Comparison of ENCODE assay signal across 15 mouse cellular contexts in genomic region chr4:136904767-136905539, GRCm38 (mm10). TPM values are rescaled to one million over a fixed set of nuclear protein-coding genes. Genes with fewer than 3 reads are reported as not detected.
A peak's percentile ranks its signal among the peaks of the same experiment; 100 is the strongest.
DNase-seq lines count a peak whose midpoint lies in the region; ATAC-seq and TF ChIP-seq lines count a peak whose summit lies in the region.
"Had no signal": no experiment of that assay in that cellular context is flagged by ENCODE, and none has a peak within 500 bp of the region (broad histone marks: within the 10 kb centered on the region; RNA-seq: fewer than 3 reads in every experiment).

No protein-coding gene starts in this region.

- H3K36me3 ChIP-seq in hindbrain, embryonic 13.5 days: no peaks in the 10 kb centered on the region
- H3K36me3 ChIP-seq in neural tube, embryonic 12.5 days: no peaks in the 10 kb centered on the region
- H3K36me3 ChIP-seq: limb, embryonic 12.5 days; lung, embryonic 15.5 days had no signal

- peak; percentile 24 for DNase-seq in embryo, embryonic 10.5 days (ENCODE audit: low spot score)
- no peak for DNase-seq in embryo, embryonic 10 days (ENCODE audit: low spot score)
- peak; percentile 89 for DNase-seq in brain, embryonic 14.5 days (ENCODE audit: low read depth)
- DNase-seq in spleen, postnatal 10 days (ENCODE audit: low spot score in 2 of 2): no peak
- no peak for DNase-seq in adrenal gland, postnatal 25 days
- DNase-seq in left cerebral cortex, adult 18-20 months (ENCODE audit: low spot score in 2 of 2): no peak
- DNase-seq: cerebellum, postnatal 36 days; gastrocnemius, postnatal 25 days; right cerebral cortex, postnatal 4 days had no signal

- peak overlapping the region; percentile 34 for H3K4me2 ChIP-seq in hindbrain, embryonic 13.5 days
- H3K4me2 ChIP-seq in neural tube, embryonic 12.5 days (replicated peaks): peak overlapping the region; percentile 40
- H3K4me2 ChIP-seq: limb, embryonic 12.5 days; lung, embryonic 15.5 days had no signal

- H3K4me3 ChIP-seq in hindbrain, embryonic 13.5 days: no peak overlapping the region
- no peak overlapping the region for H3K4me3 ChIP-seq in neural tube, embryonic 12.5 days
- H3K4me3 ChIP-seq: limb, embryonic 12.5 days; lung, embryonic 15.5 days had no signal

- H3K9me3 ChIP-seq in hindbrain, embryonic 13.5 days: no peaks in the 10 kb centered on the region
- H3K9me3 ChIP-seq in neural tube, embryonic 12.5 days: no peaks in the 10 kb centered on the region
- H3K9me3 ChIP-seq: limb, embryonic 12.5 days; lung, embryonic 15.5 days had no signal

- WGBS in hindbrain, embryonic 13.5 days: 2% methylated on average over 23 of the region's 23 CpGs
- WGBS in neural tube, embryonic 12.5 days: 2% methylated on average over 23 of the region's 23 CpGs

- H3K4me1 ChIP-seq in hindbrain, embryonic 13.5 days (replicated peaks): peaks cover 12% of the 10 kb centered on the region
- peaks cover 12% of the 10 kb centered on the region for H3K4me1 ChIP-seq in neural tube, embryonic 12.5 days
- H3K4me1 ChIP-seq: limb, embryonic 12.5 days; lung, embryonic 15.5 days had no signal

- H3K9ac ChIP-seq in hindbrain, embryonic 13.5 days: no peak overlapping the region
- no peak overlapping the region for H3K9ac ChIP-seq in neural tube, embryonic 12.5 days
- H3K9ac ChIP-seq: limb, embryonic 12.5 days; lung, embryonic 15.5 days had no signal

- ATAC-seq in hindbrain, embryonic 13.5 days (ENCODE audit: low FRiP score): peak; percentile 57
- ATAC-seq in neural tube, embryonic 12.5 days (ENCODE audit: low FRiP score, low read depth): no peak
- ATAC-seq: Patski had no signal

- H3K27me3 ChIP-seq in hindbrain, embryonic 13.5 days: peaks cover 73% of the 10 kb centered on the region
- peaks cover 41% of the 10 kb centered on the region for H3K27me3 ChIP-seq in neural tube, embryonic 12.5 days (replicated peaks)

- H3K27ac ChIP-seq in hindbrain, embryonic 13.5 days: no peak overlapping the region
- no peak overlapping the region for H3K27ac ChIP-seq in neural tube, embryonic 12.5 days
- H3K27ac ChIP-seq: limb, embryonic 12.5 days; lung, embryonic 15.5 days had no signal

- no peak for TF ChIP-seq CTCF in brain, embryonic 14.5 days (IDR thresholded peaks at IDR 0.05; ENCODE audit: borderline replicate concordance, extremely low read depth, insufficient read depth, insufficient read length)

- no peak for TF ChIP-seq POLR2A in brain, embryonic 14.5 days (IDR thresholded peaks at IDR 0.05; ENCODE audit: borderline replicate concordance, extremely low read depth, insufficient read depth, insufficient read length, poor library complexity, severe bottlenecking)

RNA-seq across cellular contexts. Expression of gene C1qa, which starts 6.3 kb away (rescaled TPM):
- polyA plus RNA-seq in brain, embryonic 14.5 days (2012; rRNA removed): 14.2 and 14.9 TPM in 2 replicates
- 23.6 and 24.6 TPM in 2 replicates for polyA plus RNA-seq in hindbrain, embryonic 13.5 days (2015; fragmentation: Nextera tagmentation; extraction: Ambion mirVana)
- 17.4 and 21.0 TPM in 2 replicates for polyA plus RNA-seq in neural tube, embryonic 12.5 days (2016; fragmentation: Nextera tagmentation; extraction: Ambion mirVana)
- 21.3 and 28.7 TPM in 2 replicates for total RNA-seq in adrenal gland, postnatal 25 days (2021)
- total RNA-seq in left cerebral cortex, adult 18-20 months (2021): 10 to 100 TPM; 50.6 to 53.6 TPM
- total RNA-seq: hematopoietic stem cell, adult 5-6 weeks had no signal
- polyA plus RNA-seq: Patski had no signal

RNA-seq across cellular contexts. Expression of gene C1qc, which starts 12.1 kb away (rescaled TPM):
- 18.3 and 19.5 TPM in 2 replicates for polyA plus RNA-seq in brain, embryonic 14.5 days (2012; rRNA removed)
- 19.5 and 24.3 TPM in 2 replicates for polyA plus RNA-seq in hindbrain, embryonic 13.5 days (2015; fragmentation: Nextera tagmentation; extraction: Ambion mirVana)
- polyA plus RNA-seq in neural tube, embryonic 12.5 days (2016; fragmentation: Nextera tagmentation; extraction: Ambion mirVana): 19.6 and 21.3 TPM in 2 replicates
- 18.2 and 22.5 TPM in 2 replicates for total RNA-seq in adrenal gland, postnatal 25 days (2021)
- total RNA-seq in left cerebral cortex, adult 18-20 months (2021): 10 to 100 TPM; 37.8 to 44.8 TPM
- polyA plus RNA-seq: Patski had no signal

RNA-seq across cellular contexts. Expression of gene C1qb, which starts 19.0 kb away (rescaled TPM):
- 27.5 and 30.5 TPM in 2 replicates for polyA plus RNA-seq in brain, embryonic 14.5 days (2012; rRNA removed)
- polyA plus RNA-seq in hindbrain, embryonic 13.5 days (2015; fragmentation: Nextera tagmentation; extraction: Ambion mirVana): 37.9 and 48.5 TPM in 2 replicates
- polyA plus RNA-seq in neural tube, embryonic 12.5 days (2016; fragmentation: Nextera tagmentation; extraction: Ambion mirVana): 32.6 and 34.9 TPM in 2 replicates
- 24.4 and 28.3 TPM in 2 replicates for total RNA-seq in adrenal gland, postnatal 25 days (2021)
- total RNA-seq in left cerebral cortex, adult 18-20 months (2021): 10 to 100 TPM; 53.1 to 57.5 TPM
- polyA plus RNA-seq: Patski had no signal

RNA-seq across cellular contexts. Expression of gene Epha8, which starts 51.7 kb away (rescaled TPM):
- 28.5 and 33.9 TPM in 2 replicates for polyA plus RNA-seq in brain, embryonic 14.5 days (2012; rRNA removed)
- 5.6 and 6.1 TPM in 2 replicates for polyA plus RNA-seq in hindbrain, embryonic 13.5 days (2015; fragmentation: Nextera tagmentation; extraction: Ambion mirVana)
- 6.6 and 7.2 TPM in 2 replicates for polyA plus RNA-seq in neural tube, embryonic 12.5 days (2016; fragmentation: Nextera tagmentation; extraction: Ambion mirVana)
- total RNA-seq in adrenal gland, postnatal 25 days (2021): 0.33 and 0.43 TPM in 2 replicates
- total RNA-seq in left cerebral cortex, adult 18-20 months (2021): 1 to 10 TPM; 3.1 to 4.2 TPM
- total RNA-seq: gastrocnemius, postnatal 25 days; hematopoietic stem cell, adult 5-6 weeks had no signal
- polyA plus RNA-seq: Patski had no signal

Comparison
In these comparisons a context has a peak if more than half of its experiments do, and no peak if none do; other contexts are left out.
1. DNase-seq: peak in embryo, embryonic 10.5 days (single experiment) and brain, embryonic 14.5 days (single experiment); none in embryo, embryonic 10 days (single experiment), spleen, postnatal 10 days (0 of 2), adrenal gland, postnatal 25 days (single experiment) and left cerebral cortex, adult 18-20 months (0 of 2).